Mouse (Mus musculus): ENCODE data around the gene Fggy. TPM values are rescaled to one million over a fixed set of nuclear protein-coding genes. Genes with fewer than 3 reads are reported as not detected.

Fggy gene
- total RNA-seq, 1 experiment from 2014 or later = 14.5 TPM

DNA sequence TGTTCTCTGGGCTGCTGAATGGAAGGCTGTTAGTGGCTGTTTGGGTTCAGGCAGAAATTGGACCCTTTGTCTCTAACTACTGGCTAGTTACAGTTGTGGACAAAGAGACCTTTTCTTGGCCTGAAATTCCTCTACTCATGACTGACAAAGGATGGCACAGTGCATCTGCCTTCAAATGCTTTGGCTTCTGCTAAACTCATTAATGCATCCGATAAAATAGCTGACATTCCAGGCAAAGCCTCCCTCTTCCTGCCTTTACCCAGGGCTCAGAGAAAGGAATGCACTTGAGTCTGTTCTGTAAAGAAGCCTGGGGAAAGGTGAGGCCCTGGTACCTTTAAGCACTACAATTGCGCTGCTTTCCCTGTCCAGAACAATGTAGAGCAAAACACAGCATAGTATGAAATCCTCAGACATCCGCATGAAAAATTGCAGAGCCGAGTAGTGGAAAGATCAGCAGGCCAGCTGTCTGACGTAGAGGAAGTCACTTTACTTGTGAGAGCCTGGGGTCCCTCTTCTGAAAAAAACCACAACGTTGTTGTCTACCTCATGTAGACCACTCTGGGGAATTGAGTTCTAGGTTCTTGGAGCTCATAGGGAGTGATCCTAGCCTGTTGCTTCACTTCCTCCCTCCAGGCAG is 288.8 kb downstream of the Fggy start:
- ATAC-seq (replicated peaks; ENCODE audit: low read depth, poor library complexity, severe bottlenecking) = peak; percentile 55

DNA sequence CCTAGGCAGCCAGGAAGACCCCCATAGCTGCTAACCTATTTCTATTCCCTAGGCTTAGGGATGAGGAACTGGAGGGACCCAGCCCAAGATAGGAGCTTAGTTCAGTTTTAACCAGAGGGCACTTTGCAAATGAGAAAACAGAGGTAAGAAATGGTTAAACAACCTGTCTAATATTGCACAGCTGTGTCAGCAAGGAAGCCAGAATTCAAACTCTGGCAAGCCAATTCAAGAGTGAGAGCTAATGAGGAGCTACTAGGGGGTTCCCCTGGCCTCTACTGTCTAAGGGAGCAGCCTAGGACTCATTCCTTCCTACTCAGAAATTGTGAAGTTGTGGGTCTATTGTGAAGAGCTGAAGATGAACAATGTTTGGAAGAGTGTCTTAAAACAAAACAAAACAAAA is 289.9 kb downstream of the Fggy start:
- no peak for ATAC-seq (replicated peaks; ENCODE audit: low read depth, poor library complexity, severe bottlenecking)

DNA sequence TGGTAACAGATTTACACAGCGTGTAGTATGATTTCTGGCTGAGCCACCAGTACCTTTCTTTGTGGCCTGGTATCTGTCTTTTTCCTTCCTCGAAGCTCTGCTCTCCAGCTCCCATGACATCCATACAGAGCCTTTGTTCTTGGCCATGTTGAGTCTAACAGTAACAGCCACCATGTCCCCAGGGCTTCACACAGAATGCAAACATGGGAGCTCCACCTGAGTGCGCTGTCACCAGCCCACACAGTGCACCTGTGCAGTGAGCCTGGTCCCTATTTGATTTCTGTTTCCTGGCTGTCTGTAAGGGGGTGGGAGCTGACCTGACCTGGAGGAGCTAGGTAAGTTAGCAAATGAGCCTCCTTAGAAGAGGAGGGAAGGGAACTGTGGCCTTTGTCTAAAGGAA is 290.4 kb downstream of the Fggy start:
- no peak for ATAC-seq (replicated peaks; ENCODE audit: low read depth, poor library complexity, severe bottlenecking)

DNA sequence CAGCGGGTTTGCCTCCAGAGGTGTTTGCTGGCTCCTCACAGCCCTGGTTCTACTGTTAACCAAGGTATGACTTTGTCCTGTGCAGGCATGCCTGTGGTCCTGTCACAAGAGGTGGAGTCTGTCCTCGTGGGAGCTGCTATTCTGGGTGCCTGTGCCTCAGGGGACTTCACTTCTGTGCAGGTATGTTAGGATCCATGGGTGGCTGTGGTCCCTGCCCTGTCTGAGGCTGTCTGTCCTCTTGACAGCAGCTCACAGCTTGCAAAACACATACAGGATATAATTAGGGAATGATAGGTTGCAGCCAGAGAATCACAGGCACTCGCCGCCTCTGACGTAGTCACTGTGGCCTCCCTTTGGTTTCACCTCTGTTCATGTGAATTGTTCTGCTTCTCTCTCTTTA is 292.2 kb downstream of the Fggy start:
- peak; percentile 33 for ATAC-seq (replicated peaks; ENCODE audit: low read depth, poor library complexity, severe bottlenecking)

DNA sequence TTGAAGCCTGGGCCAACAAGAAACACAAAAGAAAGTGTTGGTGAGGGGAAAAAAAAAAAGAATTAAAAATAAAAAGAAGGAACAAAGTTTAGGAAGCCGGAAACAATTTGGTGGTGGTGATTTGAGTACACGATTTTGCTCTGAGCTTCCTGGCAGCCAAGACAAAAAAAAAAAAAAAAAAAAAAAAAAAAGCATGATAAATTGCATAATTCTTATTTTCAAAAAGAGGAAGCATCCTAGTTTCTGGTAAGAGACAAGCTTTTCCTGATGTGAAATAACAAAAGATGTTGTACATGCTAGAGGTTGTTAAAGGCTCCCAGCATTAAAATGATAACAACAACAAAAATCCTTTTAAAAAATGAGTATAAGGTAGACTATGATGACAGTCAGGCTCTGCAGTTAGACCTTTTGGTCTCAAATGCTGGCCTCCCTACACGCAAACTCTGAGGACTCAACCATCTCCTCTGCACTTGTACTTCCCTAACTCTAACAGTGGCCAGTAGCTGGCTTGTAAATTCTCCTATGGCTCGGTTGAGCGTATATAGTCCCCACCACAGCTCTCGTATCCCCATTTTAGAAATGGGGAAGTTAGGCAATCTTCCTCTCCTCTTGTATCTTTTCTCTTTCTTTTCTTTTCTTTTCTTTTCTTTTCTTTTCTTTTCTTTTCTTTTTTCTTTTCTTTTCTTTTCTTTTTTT is 292.9 kb downstream of the Fggy start:
- ATAC-seq (replicated peaks; ENCODE audit: low read depth, poor library complexity, severe bottlenecking) = peak; percentile 83

DNA sequence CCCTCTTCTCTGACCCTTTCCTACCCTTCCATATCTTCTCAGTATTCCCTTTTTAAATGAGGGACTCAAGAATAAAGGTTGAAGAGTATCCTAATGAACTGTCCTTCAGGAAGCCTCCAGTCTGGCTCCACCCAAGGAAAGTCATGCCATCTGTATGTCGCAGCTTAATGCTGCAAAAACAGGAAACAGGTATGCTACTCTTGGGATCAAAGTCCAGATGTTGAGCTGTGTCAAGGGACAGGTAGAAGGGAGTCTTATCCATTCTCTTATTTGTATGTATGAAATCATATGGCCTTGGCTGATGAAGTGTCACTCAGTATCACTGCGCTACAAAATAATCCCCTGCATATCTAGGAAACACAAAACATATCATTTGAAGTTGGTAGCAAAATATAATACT is 294.9 kb downstream of the Fggy start:
- ATAC-seq (replicated peaks; ENCODE audit: low read depth, poor library complexity, severe bottlenecking) = no peak

DNA sequence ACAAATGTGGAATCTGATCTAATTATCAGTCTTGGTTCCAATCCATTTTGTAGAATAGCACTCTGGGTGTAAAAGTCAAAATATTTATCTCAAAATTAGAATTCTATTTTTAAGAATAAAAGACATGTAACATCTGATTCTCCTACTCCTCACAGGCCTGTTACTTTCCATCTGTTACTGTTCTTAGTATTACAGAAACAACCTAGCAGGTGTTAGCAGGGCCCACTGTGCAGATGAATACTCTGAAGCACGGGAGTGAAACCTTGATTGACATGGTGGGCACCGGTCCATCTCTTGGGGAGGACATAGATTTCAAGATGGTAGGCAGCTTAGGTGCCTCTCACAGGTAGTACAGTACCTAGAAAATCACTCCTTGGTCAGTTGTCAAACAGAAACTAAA is 298.7 kb downstream of the Fggy start:
- ATAC-seq (replicated peaks; ENCODE audit: low read depth, poor library complexity, severe bottlenecking) = no peak

DNA sequence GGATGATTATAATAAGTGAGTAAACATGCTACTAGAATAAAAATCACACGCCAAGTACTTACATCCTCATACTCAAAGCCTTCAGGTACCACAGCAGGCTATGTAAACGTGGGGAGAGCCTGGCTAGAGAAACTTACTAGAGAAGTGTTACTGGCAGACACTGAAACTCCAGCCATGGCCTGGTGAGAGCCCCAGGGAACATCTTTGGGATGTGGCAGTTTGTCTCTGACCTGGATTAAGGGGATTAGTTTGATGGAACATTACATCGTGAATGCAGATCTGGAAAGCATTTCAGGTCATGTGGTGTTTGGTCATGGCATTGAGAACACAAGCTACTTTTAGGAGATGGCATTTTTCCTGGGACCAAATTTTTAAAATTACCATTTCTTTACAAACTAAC is 303.3 kb downstream of the Fggy start:
- no peak for ATAC-seq (replicated peaks; ENCODE audit: low read depth, poor library complexity, severe bottlenecking)

DNA sequence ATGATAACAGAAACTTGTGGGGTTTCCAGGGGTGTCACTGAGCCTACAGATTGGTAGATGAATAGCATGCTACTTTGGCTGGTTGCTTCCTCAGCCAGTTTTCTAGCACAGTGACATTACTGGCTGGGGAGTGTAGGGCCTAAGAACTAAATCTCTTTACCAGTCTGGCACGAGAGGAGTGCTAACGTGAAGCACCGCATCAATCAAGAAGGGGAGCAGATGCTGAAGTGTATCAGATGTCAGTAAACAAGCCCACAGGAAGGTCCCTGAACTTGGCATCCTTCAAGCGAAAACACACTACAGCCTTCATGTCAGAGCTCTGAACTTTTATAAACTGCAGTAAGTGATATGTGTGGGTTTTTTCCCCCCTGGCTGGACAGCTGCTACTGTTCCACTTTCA is 303.8 kb downstream of the Fggy start:
- ATAC-seq (replicated peaks; ENCODE audit: low read depth, poor library complexity, severe bottlenecking) = no peak

DNA sequence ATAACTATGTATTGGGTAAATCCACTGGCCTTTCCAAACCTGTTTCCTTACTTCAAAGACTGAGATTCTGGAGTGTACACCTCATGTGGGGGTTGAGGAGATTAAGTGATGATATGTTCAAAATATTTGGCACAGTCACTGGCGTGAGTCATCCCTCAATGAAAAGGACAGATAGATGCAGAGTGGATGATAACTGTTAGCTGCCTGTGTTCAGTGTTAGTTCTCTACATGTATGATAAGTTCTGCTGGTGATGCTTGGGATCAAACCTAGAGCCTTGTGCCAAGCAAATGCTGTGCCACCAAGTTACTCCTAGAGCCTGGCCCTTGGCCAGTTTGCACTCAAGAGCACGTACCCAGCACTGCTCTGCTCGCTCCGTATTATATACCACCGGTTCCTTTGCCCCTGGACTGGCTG is 304.4 kb downstream of the Fggy start:
- no peak for ATAC-seq (replicated peaks; ENCODE audit: low read depth, poor library complexity, severe bottlenecking)

DNA sequence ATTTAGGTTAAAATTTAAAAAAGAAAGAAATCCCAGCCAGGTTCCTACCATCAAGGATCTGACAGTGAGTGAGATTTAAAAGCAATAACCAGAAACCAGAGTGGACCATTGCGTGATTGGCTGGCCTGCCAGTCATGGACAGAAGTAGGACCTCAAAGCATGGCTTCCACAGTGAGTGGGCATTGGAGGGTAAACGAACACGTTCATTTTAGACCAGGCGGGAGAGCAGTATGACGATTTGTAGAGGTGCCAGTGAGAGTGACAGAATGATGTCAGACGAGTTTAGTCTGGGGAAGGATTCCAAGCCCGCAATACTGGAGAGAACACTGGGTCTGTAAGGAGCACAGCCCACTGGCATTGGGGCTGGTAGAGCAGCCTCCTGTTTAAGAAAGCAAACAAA is 305.0 kb downstream of the Fggy start:
- ATAC-seq (replicated peaks; ENCODE audit: low read depth, poor library complexity, severe bottlenecking) = no peak

DNA sequence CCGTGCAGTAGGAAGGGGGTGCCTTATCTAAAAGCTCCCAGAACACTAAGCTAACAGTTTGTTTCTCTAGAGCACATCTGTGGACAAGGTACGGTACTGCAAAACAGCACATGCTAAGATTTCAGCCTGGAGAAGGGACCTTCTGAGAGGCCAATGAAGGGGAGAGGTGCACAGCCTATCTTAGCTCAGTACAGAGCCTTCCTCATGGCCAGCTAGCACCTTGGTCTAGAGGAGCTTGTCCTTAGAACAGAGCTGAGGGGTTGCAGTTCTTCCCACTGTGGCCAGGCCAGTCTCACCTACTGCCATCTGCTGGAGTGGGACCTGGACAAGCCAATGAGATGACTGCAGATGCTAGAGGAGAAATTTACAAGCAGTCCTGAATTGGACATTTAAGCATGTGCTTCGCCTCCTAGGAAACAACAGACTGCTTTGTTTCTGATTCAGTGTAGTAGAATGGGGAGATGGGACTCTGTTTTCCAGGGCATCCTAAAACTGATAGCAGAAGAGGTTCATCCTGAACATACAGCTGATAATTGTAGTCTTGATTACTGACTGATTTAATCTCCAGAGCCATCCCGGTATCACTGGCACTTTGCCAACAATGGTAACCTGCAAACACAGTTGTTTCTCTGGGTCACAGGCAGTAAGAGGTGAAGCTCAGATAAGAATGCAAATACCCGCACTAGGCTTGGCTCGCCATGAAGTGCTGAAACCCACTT is 305.6 kb downstream of the Fggy start:
- peak; percentile 57 for ATAC-seq (replicated peaks; ENCODE audit: low read depth, poor library complexity, severe bottlenecking)

DNA sequence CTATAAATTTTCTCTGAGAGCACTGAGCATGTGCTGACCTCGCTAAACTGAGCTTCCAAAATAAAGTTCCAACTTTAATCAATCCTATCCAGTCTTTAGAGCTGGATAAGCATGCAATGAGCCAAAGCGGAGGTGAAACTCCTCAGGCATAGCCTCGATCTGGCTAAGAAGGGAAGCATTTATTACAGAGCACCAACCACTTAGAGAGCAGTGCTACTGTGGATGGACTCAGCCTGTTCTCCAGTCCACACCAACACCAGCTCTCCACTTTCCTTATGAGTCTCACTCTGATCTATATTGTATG is 306.1 kb downstream of the Fggy start:
- no peak for ATAC-seq (replicated peaks; ENCODE audit: low read depth, poor library complexity, severe bottlenecking)

DNA sequence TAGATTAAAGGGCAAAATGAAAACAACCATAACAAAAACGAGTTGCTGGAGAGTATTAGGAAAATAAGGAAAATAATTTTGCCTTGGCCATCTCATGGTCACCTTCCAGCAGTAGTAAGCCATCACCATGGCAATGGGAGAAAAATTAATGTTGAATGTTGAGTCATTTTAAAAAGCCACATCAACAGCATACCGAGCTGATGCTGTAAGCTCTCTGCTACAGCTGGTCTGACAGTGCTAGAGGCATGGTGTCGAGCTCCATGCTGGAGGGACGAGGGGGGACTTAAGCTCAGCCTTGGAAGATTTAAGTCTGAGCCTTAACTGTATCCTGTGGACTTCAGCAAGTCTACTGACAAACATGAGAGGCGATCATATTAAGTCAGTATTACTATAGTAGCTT is 307.9 kb downstream of the Fggy start:
- no peak for ATAC-seq (replicated peaks; ENCODE audit: low read depth, poor library complexity, severe bottlenecking)

DNA sequence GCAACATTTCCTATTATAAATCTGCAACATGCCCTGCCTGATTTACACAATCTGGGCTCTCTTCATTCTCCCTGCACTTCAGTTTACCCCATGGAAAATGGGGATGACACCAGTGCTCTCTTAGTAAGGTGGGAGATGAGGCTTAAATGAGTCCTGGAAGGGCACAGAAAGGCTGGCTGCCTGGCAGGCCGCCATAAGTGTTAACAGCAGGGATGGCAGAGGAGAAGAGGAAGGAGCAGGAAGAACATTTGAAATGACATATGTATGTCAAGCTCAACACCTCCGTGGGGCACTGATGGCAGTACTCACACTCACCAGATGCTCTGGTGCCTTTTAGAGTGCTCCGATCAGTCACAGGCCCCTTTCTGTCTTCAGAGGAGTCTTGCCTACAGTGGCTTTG is 308.6 kb downstream of the Fggy start:
- no peak for ATAC-seq (replicated peaks; ENCODE audit: low read depth, poor library complexity, severe bottlenecking)

DNA sequence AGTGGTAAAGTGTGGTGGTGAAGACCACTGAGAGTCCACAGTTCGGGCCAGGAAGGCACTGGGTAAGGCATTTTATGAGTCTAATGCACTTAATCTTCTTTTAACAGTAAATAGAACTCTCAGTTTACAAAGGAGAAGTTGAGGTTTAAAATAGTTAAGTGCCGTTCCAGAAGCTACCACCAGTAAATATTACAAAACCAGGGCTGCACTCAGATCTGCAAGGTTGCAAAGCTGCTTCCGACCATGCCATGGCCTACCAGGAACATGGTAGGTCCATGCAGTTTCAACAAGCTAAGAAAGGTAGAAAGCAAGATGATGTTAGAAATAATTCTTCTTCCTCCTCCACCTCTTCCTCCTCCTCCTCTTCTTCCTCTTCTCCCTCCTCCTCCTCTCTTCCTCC is 309.8 kb downstream of the Fggy start:
- peak; percentile 46 for ATAC-seq (replicated peaks; ENCODE audit: low read depth, poor library complexity, severe bottlenecking)

DNA sequence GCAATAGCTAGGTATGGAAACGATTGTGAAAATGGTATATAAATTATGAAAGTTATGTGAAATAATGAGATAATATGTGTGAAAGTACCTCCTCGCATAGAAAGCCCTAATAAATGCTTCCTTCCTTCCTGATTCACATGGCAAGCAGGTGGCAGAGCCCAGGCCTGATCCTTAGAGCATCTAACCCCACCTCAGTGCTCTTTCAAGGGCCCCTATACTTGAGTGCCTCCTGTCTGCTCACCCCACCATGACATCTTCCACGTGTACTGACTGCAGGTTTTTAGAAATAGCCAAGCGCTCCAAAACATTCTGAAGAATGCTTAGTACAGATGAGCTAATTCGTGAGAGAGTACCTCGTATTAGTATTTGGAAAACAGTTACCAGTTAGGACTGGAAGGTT is 311.0 kb downstream of the Fggy start:
- no peak for ATAC-seq (replicated peaks; ENCODE audit: low read depth, poor library complexity, severe bottlenecking)

DNA sequence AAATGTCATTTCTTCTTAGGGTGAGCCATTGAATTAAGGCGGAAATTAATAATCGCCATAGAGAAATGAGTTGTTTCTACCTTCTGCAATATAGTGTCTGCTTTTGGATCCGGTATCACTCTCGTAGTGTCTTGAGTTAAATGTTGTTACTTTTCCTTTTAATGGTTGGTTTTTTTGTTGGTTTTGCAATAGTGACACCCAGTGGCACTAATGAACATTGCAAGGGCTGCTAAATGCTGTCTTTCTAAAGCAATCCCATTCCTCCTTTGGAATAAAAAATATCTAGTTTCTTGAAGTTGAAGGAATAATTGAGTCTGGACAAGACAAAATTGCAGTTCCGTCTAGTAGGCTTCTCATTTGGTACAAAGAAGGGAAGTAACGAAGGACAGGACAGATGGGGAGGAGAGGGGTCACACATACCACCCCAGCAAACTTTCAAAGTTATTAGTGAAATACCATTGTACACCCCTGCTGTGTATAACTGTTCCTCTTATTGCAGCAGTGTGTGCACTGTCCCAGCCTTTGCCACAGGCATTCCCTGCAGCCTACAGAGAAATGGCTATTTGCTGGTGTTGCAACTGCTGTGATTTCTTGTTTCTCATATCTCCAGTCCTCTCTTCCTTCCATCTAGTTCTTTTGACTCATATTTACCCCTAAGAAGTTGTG is 314.0 kb downstream of the Fggy start:
- ATAC-seq (replicated peaks; ENCODE audit: low read depth, poor library complexity, severe bottlenecking) = peak; percentile 67

DNA sequence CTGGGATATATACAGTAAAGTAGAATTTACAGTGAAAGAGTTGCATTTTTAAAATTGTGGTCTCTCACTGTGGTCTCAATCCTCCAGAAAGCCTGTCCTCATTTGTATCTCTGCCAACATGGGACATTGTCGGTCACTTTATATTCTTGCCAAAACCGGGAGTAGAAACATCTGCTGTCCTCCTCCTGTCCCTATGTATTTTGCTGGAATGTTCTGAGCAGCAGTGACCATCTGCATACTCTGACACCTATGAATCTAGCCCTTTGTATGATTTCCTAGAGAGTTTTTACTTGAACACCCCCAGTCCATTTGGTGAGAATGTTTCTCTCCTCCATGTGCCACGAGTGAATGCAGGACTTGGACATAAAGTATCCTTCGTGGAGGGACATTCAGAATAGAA is 318.6 kb downstream of the Fggy start:
- no peak for ATAC-seq (replicated peaks; ENCODE audit: low read depth, poor library complexity, severe bottlenecking)

DNA sequence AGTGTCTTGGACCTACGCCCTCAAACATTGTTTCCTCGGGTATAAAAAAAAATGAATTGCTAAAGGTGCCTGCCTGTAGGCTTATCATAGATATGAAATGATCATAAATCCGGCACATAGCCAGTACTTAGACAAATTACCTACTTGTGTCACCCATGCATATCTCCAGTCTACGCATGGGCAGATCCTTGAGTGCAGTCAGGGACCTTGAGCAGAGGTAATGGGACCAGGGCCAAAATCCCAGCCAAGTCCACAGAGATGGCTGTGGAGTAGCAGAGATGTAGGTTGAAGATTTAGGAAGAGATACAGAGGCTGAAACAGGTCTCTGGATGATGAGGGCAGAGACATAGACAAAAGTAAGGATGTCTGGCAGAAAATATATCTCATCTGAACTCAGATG is 320.1 kb downstream of the Fggy start:
- ATAC-seq (replicated peaks; ENCODE audit: low read depth, poor library complexity, severe bottlenecking) = no peak

DNA sequence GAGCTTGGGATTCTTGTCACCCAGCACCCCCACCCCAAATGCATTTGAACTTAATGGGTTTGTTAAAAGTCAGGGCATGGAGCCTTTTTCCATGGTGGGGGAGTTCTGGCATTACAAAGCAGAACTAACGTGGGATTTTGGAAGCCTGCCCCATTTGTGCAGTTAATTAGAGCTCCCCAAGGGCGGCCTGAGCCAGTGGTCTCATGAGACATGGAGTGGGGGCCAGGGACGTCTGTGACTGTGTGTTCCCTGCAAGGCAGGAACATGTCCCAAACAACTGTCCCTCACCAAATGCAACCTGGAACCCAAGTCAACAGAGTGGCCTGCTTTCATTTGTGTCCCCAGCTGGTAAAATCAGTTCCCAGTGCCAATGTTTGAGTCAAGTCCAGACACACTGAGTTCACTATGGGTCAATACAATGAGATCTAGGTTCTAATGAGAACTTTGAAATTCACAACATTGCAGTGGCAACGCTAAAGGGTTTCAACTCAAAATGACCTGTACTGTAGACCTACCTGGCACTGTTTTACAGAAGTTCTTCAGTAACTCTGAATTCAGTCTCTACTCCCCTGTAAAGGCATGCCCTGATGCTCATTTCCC is 324.5 kb downstream of the Fggy start:
- ATAC-seq (replicated peaks; ENCODE audit: low read depth, poor library complexity, severe bottlenecking) = no peak
